Mouse (Mus musculus) testis, postnatal 10 days (tissue): Measurements from ENCODE around the gene Kyat1.
"Not testable (repeated sequence)": the region's sequence is repeated elsewhere in the genome, so short reads cannot be mapped to it uniquely, and the experiment has no call there.

Source experiments
- DNase-seq: peaks from one replicate; pipeline ENCODE4 v3.0.0; 2021; ENCODE audit warnings: low spot score

Kyat1 gene

GRCm38 (mm10) chr2:30214745-30215144 lies 9.1 kb upstream of the Kyat1 start:
- DNase-seq, result no peak

- DNase-seq, result no peak
These were observed 7.3 kb upstream of the Kyat1 start for GRCm38 (mm10) chr2:30212951-30213350.

GRCm38 (mm10) chr2:30212169-30212545 lies 6.5 kb upstream of the Kyat1 start:
- DNase-seq, result no peak

GRCm38 (mm10) chr2:30211408-30212168 lies 5.9 kb upstream of the Kyat1 start:
- no peak for DNase-seq

GRCm38 (mm10) chr2:30207886-30208285 lies 2.2 kb upstream of the Kyat1 start:
- DNase-seq, result no peak

- DNase-seq, result no peak
These were observed 1.8 kb upstream of the Kyat1 start for GRCm38 (mm10) chr2:30207401-30207800.

GRCm38 (mm10) chr2:30205255-30205628 lies 405 bp downstream of the Kyat1 start:
- no peak for DNase-seq

GRCm38 (mm10) chr2:30203439-30203838 lies 2.2 kb downstream of the Kyat1 start:
- no peak for DNase-seq

GRCm38 (mm10) chr2:30200388-30200925 lies 5.2 kb downstream of the Kyat1 start:
- no peak for DNase-seq

GRCm38 (mm10) chr2:30199984-30200383 lies 5.7 kb downstream of the Kyat1 start:
- DNase-seq, result no peak

GRCm38 (mm10) chr2:30198021-30198420 lies 7.6 kb downstream of the Kyat1 start:
- no peak for DNase-seq

- no peak for DNase-seq
These were observed 11.0 kb downstream of the Kyat1 start for GRCm38 (mm10) chr2:30194656-30195055.

- no peak for DNase-seq
These were observed 13.7 kb downstream of the Kyat1 start for GRCm38 (mm10) chr2:30191790-30192580.

- no peak for DNase-seq
These were observed 20.0 kb downstream of the Kyat1 start for GRCm38 (mm10) chr2:30185681-30186080.

GRCm38 (mm10) chr2:30185276-30185675 lies 20.4 kb downstream of the Kyat1 start:
- DNase-seq, result no peak

- DNase-seq, result no peak
These were observed 21.9 kb downstream of the Kyat1 start for GRCm38 (mm10) chr2:30183721-30184120.

GRCm38 (mm10) chr2:30182424-30182823 lies 23.2 kb downstream of the Kyat1 start:
- DNase-seq, result no peak

GRCm38 (mm10) chr2:30178711-30179110 lies 26.9 kb downstream of the Kyat1 start:
- DNase-seq, result not testable (repeated sequence)

- DNase-seq, result peak; percentile 98
These were observed 27.7 kb downstream of the Kyat1 start, which contains the start of gene Spout1 for GRCm38 (mm10) chr2:30177700-30178675. TSS of gene Spout1 (minus strand) at chr2:30178459.

- no peak for DNase-seq
These were observed 29.1 kb downstream of the Kyat1 start for GRCm38 (mm10) chr2:30176561-30176960.

GRCm38 (mm10) chr2:30175897-30176296 lies 29.8 kb downstream of the Kyat1 start:
- no peak for DNase-seq
